Mouse (Mus musculus): ENCODE data around the gene Rai1. TPM values are rescaled to one million over a fixed set of nuclear protein-coding genes. Genes with fewer than 3 reads are reported as not detected.

The Rai1 gene
- polyA plus RNA-seq, 1 experiment from 2014 or later = 18.2 TPM

GRCm38 (mm10) chr11:60246077-60246476 is 141.3 kb downstream of the Rai1 start:
- no peak for ATAC-seq (ENCODE audit: extremely low read depth, insufficient number of reproducible peaks, low FRiP score, low TSS enrichment)
- Histone ChIP-seq H3K9ac (no peak overlapping the region), H3K4me1 (peaks cover 31% of the 10 kb centered on the region), H3K4me2 (no peak overlapping the region), H3K9me3 (no peaks in the 10 kb centered on the region), H3K27me3 (replicated peaks) (no peaks in the 10 kb centered on the region), H3K27ac (replicated peaks) (no peak overlapping the region), H3K36me3 (peaks cover 43% of the 10 kb centered on the region), H3K4me3 (no peak overlapping the region)

GRCm38 (mm10) chr11:60247753-60248550 is 143.1 kb downstream of the Rai1 start:
- no peak overlapping the region for H3K27ac ChIP-seq (replicated peaks)
- H3K36me3 ChIP-seq = peaks cover 35% of the 10 kb centered on the region
- no peak overlapping the region for H3K9ac ChIP-seq
- H3K4me3 ChIP-seq = no peak overlapping the region
- no peaks in the 10 kb centered on the region for H3K27me3 ChIP-seq (replicated peaks)
- no peaks in the 10 kb centered on the region for H3K9me3 ChIP-seq
- peaks cover 48% of the 10 kb centered on the region for H3K4me1 ChIP-seq
- H3K4me2 ChIP-seq = no peak overlapping the region
- WGBS = 49% methylated on average over 5 of the region's 5 CpGs
- no peak for ATAC-seq (ENCODE audit: extremely low read depth, insufficient number of reproducible peaks, low FRiP score, low TSS enrichment)

Small RNA genes within 50 kb of the gene (microRNA-seq; reads per million reads assigned to microRNA genes)
- gene Mir6921 (not detected), gene Mir6922 (not detected)

Other genes with a start within 250 kb of the Rai1 start
- 42.6 and 48.2 TPM in 2 replicates for gene Med9, start 156.8 kb upstream of the Rai1 start, polyA plus RNA-seq (2015; fragmentation: Nextera tagmentation; extraction: Ambion mirVana)
- gene Rasd1, start 140.1 kb upstream of the Rai1 start, polyA plus RNA-seq (2015; fragmentation: Nextera tagmentation; extraction: Ambion mirVana) = 8.0 and 8.3 TPM in 2 replicates
- gene Pemt, start 58.5 kb upstream of the Rai1 start, polyA plus RNA-seq (2015; fragmentation: Nextera tagmentation; extraction: Ambion mirVana) = 12.8 and 13.7 TPM in 2 replicates
- gene Srebf1, start 117.6 kb downstream of the Rai1 start, polyA plus RNA-seq (2015; fragmentation: Nextera tagmentation; extraction: Ambion mirVana) = 34.4 and 41.8 TPM in 2 replicates
- gene Tom1l2, start 247.9 kb downstream of the Rai1 start, polyA plus RNA-seq (2015; fragmentation: Nextera tagmentation; extraction: Ambion mirVana) = 27.5 and 28.7 TPM in 2 replicates
- 2.4 TPM in 2 replicates for gene Drc3, start 248.3 kb downstream of the Rai1 start, polyA plus RNA-seq (2015; fragmentation: Nextera tagmentation; extraction: Ambion mirVana)